Mouse (Mus musculus) MEL (cell line): Measurements from ENCODE around the gene Rsph10b. TPM values are rescaled to one million over a fixed set of nuclear protein-coding genes. Genes with fewer than 3 reads are reported as not detected.

Experiments used
- DNase-seq: peaks from one replicate; pipeline ENCODE4 v3.0.0; 2011; ENCODE audit warnings: low read depth, low spot score
- H3K27ac ChIP-seq: 2 replicates; pipeline ENCODE4 v1.5.1; 2012; ENCODE audit warnings: low read depth, mild to moderate bottlenecking, control low read depth, low read length, moderate library complexity; ENCODE audit not compliant: control insufficient read depth
- H3K27me3 ChIP-seq, 2 experiments: fragments of 150-350 bp in 1 of 2; sonication (generic) in 1 of 2; 2 replicates each; pipeline ENCODE4 v1.6.1; 2012; ENCODE audit warnings: low read length in 2 of 2, mild to moderate bottlenecking in 2 of 2, improper control_type of control experiment in 1 of 2, moderate library complexity in 1 of 2; ENCODE audit not compliant: insufficient read depth in 2 of 2, control insufficient read depth in 1 of 2
- H3K36me3 ChIP-seq, 2 experiments: 2 replicates each; pipeline ENCODE4 v1.6.1; 2012 to 2014; ENCODE audit warnings: low read length in 2 of 2, improper control_type of control experiment in 1 of 2, inconsistent platforms in 1 of 2, mild to moderate bottlenecking in 1 of 2; ENCODE audit not compliant: insufficient read depth in 2 of 2, control insufficient read depth in 1 of 2
- H3K4me1 ChIP-seq, 2 experiments: fragments of 150-350 bp in 1 of 2; sonication (generic) in 1 of 2; 2 replicates each; pipeline ENCODE4 v1.6.1; 2012; ENCODE audit warnings: low read length in 2 of 2, improper control_type of control experiment in 1 of 2, mild to moderate bottlenecking in 1 of 2; ENCODE audit not compliant: insufficient read depth in 2 of 2, control insufficient read depth in 1 of 2
- H3K4me3 ChIP-seq, 2 experiments: fragments of 150-350 bp in 1 of 2; sonication (generic) in 1 of 2; 2 replicates each; pipeline ENCODE4 v1.5.1; 2012; ENCODE audit warnings: low read depth in 2 of 2, low read length in 2 of 2, mild to moderate bottlenecking in 2 of 2, moderate library complexity in 2 of 2, control low read depth in 1 of 2, improper control_type of control experiment in 1 of 2; ENCODE audit not compliant: control insufficient read depth in 1 of 2, insufficient read depth in 1 of 2
- H3K79me2 ChIP-seq: 2 replicates; pipeline ENCODE4 v1.6.1; 2012; ENCODE audit warnings: mild to moderate bottlenecking, low read length, moderate library complexity; ENCODE audit not compliant: control insufficient read depth, poor library complexity, insufficient read depth
- H3K9ac ChIP-seq: 2 replicates; pipeline ENCODE4 v1.6.1; 2012; ENCODE audit warnings: low read depth, mild to moderate bottlenecking, control low read depth, low read length, moderate library complexity; ENCODE audit not compliant: control insufficient read depth, poor library complexity, severe bottlenecking
- H3K9me3 ChIP-seq: fragments of 150-350 bp; sonication (generic); replicated peaks from 2 replicates; pipeline ENCODE4 v1.6.1; 2012; ENCODE audit warnings: mild to moderate bottlenecking, low read length, improper control_type of control experiment, moderate library complexity; ENCODE audit not compliant: insufficient read depth
- BHLHE40 ChIP-seq: IDR thresholded peaks from 2 replicates; pipeline ENCODE4 v1.6.1; 2012; ENCODE audit warnings: low read depth, mild to moderate bottlenecking, inconsistent platforms, low read length, improper control_type of control experiment, borderline replicate concordance
- E2F4 ChIP-seq: IDR thresholded peaks from 2 replicates; pipeline ENCODE4 v1.6.1; 2011; ENCODE audit warnings: low read depth, low read length, improper control_type of control experiment, borderline replicate concordance
- ELF1 ChIP-seq: IDR thresholded peaks from 2 replicates; pipeline ENCODE4 v1.6.1; 2014; ENCODE audit warnings: low read depth, mild to moderate bottlenecking, inconsistent platforms, low read length, improper control_type of control experiment, moderate library complexity
- ETS1 ChIP-seq: IDR thresholded peaks from 2 replicates; pipeline ENCODE4 v1.6.1; 2012; ENCODE audit warnings: low read depth, mild to moderate bottlenecking, inconsistent platforms, low read length, improper control_type of control experiment, moderate library complexity
- KAT2A ChIP-seq: conservative IDR thresholded peaks from 2 replicates; pipeline ENCODE4 v1.6.1; 2012; ENCODE audit warnings: low read depth, low read length, improper control_type of control experiment, inconsistent platforms
- MAFK ChIP-seq: IDR thresholded peaks from 2 replicates; pipeline ENCODE4 v1.6.1; 2011; ENCODE audit warnings: low read depth, mild to moderate bottlenecking, low read length, improper control_type of control experiment, borderline replicate concordance
- MAX ChIP-seq: IDR thresholded peaks from 2 replicates; pipeline ENCODE4 v1.6.1; 2011; ENCODE audit warnings: low read length, improper control_type of control experiment
- MXI1 ChIP-seq: IDR thresholded peaks from 2 replicates; pipeline ENCODE4 v1.6.1; 2011; ENCODE audit warnings: mild to moderate bottlenecking, low read depth, low read length, improper control_type of control experiment
- MYC ChIP-seq: IDR thresholded peaks from 2 replicates; pipeline ENCODE4 v1.6.1; 2011; ENCODE audit warnings: low read depth, mild to moderate bottlenecking, low read length, improper control_type of control experiment, moderate library complexity
- NELFE ChIP-seq: IDR thresholded peaks from 2 replicates; pipeline ENCODE4 v1.6.1; 2011; ENCODE audit warnings: low read depth, low read length, improper control_type of control experiment
- NRF1 ChIP-seq: IDR thresholded peaks from 2 replicates; pipeline ENCODE4 v1.6.1; 2014; ENCODE audit warnings: low read depth, mild to moderate bottlenecking, inconsistent platforms, low read length, improper control_type of control experiment, moderate library complexity; ENCODE audit not compliant: poor library complexity, insufficient read depth, severe bottlenecking
- POLR2AphosphoS2 ChIP-seq: IDR thresholded peaks from 2 replicates; pipeline ENCODE4 v1.6.1; 2011; ENCODE audit warnings: low read length, improper control_type of control experiment
- SIN3A ChIP-seq: IDR thresholded peaks from 2 replicates; pipeline ENCODE4 v1.6.1; 2012; ENCODE audit warnings: low read length, improper control_type of control experiment, inconsistent platforms
- SMC3 ChIP-seq: IDR thresholded peaks from 2 replicates; pipeline ENCODE4 v1.6.1; 2011; ENCODE audit warnings: low read depth, low read length, improper control_type of control experiment
- TBP ChIP-seq: IDR thresholded peaks from 2 replicates; pipeline ENCODE4 v1.8.0; 2011; ENCODE audit warnings: low read depth, low read length, improper control_type of control experiment
- TCF12 ChIP-seq: IDR thresholded peaks from 2 replicates; pipeline ENCODE4 v1.6.1; 2014; ENCODE audit warnings: low read depth, mild to moderate bottlenecking, inconsistent platforms, low read length, improper control_type of control experiment, moderate library complexity
- USF2 ChIP-seq, 2 experiments: IDR thresholded peaks; 2 replicates each; pipeline ENCODE4 v1.6.1; 2011 to 2012; ENCODE audit warnings: improper control_type of control experiment in 2 of 2, low read length in 2 of 2, borderline replicate concordance in 1 of 2, inconsistent platforms in 1 of 2, low read depth in 1 of 2, mild to moderate bottlenecking in 1 of 2; ENCODE audit not compliant: insufficient read depth in 1 of 2
- ZNF384 ChIP-seq: IDR thresholded peaks from 2 replicates; pipeline ENCODE4 v1.6.1; 2012; ENCODE audit warnings: low read depth, mild to moderate bottlenecking, inconsistent platforms, low read length, improper control_type of control experiment
- polyA plus RNA-seq, 2 experiments: library from polyadenylated mRNA; stranded (reverse) in 1 of 2; unstranded in 1 of 2; fragments of >175 nt in 1 of 2; fragments of >200 nt in 1 of 2; gene quantifications; 2 replicates each; pipeline versions ENCODE4 v1.2.1 to v1.2.4; 2012; ENCODE audit warnings: low replicate concordance in 2 of 2, low read depth in 1 of 2; ENCODE audit not compliant: insufficient read length in 2 of 2, insufficient read depth in 1 of 2, missing spikeins in 1 of 2
- total RNA-seq: library from RNA; depleted of rRNA; stranded (reverse); fragments of 300-350 nt; gene quantifications from 2 replicates; pipeline ENCODE4 v1.2.3, GENCODE M21; 2012

The Rsph10b gene
- total and polyA plus RNA-seq, 3 experiments, result 0.04 to 0.17 TPM; not detected in 1

GRCm38 (mm10) chr5:143959551-143959950 lies 26.7 kb downstream of the Rsph10b start:
- H3K9me3 ChIP-seq, result no peaks in the 10 kb centered on the region
- TF ChIP-seq BHLHE40 (no peak), MAFK (no peak), TCF12 (no peak), SMC3 (no peak), KAT2A (no peak), USF2 (IDR thresholded peaks at IDR 0.05; ENCODE audit: borderline replicate concordance in 1 of 2, insufficient read depth in 1 of 2, low read depth in 1 of 2, low read length in 2 of 2) (no peak), NELFE (no peak), TBP (no peak), SIN3A (no peak), ZNF384 (no peak), MAX (no peak), NRF1 (no peak), MXI1 (no peak), POLR2AphosphoS2 (no peak), ELF1 (no peak), MYC (no peak), ETS1 (no peak), E2F4 (no peak)
- no peak overlapping the region for H3K9ac ChIP-seq
- no peak for DNase-seq
- no peak overlapping the region for H3K27ac ChIP-seq
- no peaks in the 10 kb centered on the region for H3K36me3 ChIP-seq
- no peak overlapping the region for H3K4me3 ChIP-seq
- H3K27me3 ChIP-seq, result no peaks in the 10 kb centered on the region
- H3K4me1 ChIP-seq, result no peaks in the 10 kb centered on the region
- no peaks in the 10 kb centered on the region for H3K79me2 ChIP-seq

GRCm38 (mm10) chr5:143961176-143961575 lies 28.3 kb downstream of the Rsph10b start:
- H3K79me2 ChIP-seq, result no peaks in the 10 kb centered on the region
- no peaks in the 10 kb centered on the region for H3K9me3 ChIP-seq
- TF ChIP-seq MAFK, result no peak
- TF ChIP-seq ELF1, result no peak
- TF ChIP-seq TCF12, result no peak
- TF ChIP-seq, all 39 proteins: peak for 0
- H3K27ac ChIP-seq, result no peak overlapping the region
- no peak overlapping the region for H3K9ac ChIP-seq
- H3K36me3 ChIP-seq, result no peaks in the 10 kb centered on the region
- no peaks in the 10 kb centered on the region for H3K27me3 ChIP-seq
- no peaks in the 10 kb centered on the region for H3K4me1 ChIP-seq
- no peak overlapping the region for H3K4me3 ChIP-seq
- no peak for DNase-seq
